Mouse (Mus musculus) lung, postnatal 0 days (tissue): ENCODE data around the gene Ablim1.

Source experiments
- CTCF ChIP-seq: IDR thresholded peaks from 2 replicates; pipeline ENCODE4 v1.5.1; 2016; ENCODE audit warnings: antibody characterized with exemption, mild to moderate bottlenecking
- EP300 ChIP-seq: IDR thresholded peaks from 2 replicates; pipeline ENCODE4 v1.6.1; 2016; ENCODE audit warnings: antibody characterized with exemption, mild to moderate bottlenecking, control low read depth

DNA sequence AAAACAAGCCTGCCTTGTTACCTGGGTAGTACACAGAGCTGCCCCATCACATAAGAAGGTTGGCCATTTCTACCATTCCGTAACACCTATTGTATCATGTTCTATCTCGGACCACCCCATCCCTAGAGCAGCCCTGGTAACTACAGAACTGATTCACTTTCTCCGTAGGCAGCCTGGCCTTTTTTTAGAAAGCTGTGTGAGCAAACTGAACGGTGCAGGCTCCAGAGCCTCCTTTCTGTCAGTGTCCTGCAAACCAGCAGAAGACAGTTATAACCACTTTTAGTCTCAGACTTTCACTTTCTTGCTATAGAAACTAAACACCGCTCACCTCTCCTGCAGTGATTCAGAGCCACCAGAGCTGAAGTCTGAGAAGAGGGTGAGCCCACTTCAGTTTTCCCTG, 314.1 kb downstream of the Ablim1 start:
- no peak for TF ChIP-seq CTCF
- no peak for TF ChIP-seq EP300
